Comparison of ENCODE assay signal across 28 mouse cellular contexts in the genomic region with DNA sequence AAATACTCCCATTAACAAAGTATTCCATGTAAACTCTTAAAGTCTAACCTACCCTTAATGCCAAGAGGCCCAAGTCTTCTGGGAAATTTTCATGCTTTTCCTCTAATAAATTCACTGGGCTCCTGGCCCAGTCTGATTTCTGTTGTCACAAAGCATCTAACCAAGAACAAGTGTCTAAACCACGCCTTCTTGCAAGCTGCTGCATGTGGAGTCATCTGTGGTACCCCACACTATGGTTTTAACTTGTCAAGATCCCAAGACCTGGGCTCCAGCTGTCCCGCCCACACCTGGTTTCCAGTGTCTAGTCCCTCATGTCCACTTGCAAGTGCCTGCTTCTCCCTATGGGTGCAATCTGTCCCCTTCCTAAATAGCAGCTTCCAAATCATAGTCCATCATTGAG.
DNase-seq lines count a peak whose midpoint lies in the region; ATAC-seq and TF ChIP-seq lines count a peak whose summit lies in the region.
"Had no signal": no experiment of that assay in that cellular context is flagged by ENCODE, and none has a peak within 500 bp of the region (broad histone marks: within the 10 kb centered on the region; RNA-seq: fewer than 3 reads in every experiment).

No protein-coding gene starts in this region.

- peaks cover 11% of the 10 kb centered on the region for H3K4me1 ChIP-seq in hindbrain, embryonic 13.5 days (replicated peaks)
- H3K4me1 ChIP-seq in hindbrain, postnatal 0 days (ENCODE audit: insufficient read depth, low read length), result peaks cover 9% of the 10 kb centered on the region
- H3K4me1 ChIP-seq: hindbrain, embryonic 12.5 days; liver, embryonic 15.5 days; neural tube, embryonic 12.5 days had no signal

- no peaks in the 10 kb centered on the region for H3K36me3 ChIP-seq in hindbrain, embryonic 13.5 days
- H3K36me3 ChIP-seq in hindbrain, postnatal 0 days (ENCODE audit: insufficient read depth, low read length), result no peaks in the 10 kb centered on the region
- H3K36me3 ChIP-seq: embryonic facial prominence, embryonic 10.5 days; embryonic facial prominence, embryonic 15.5 days; forebrain, embryonic 12.5 days; hindbrain, embryonic 12.5 days; limb, embryonic 12.5 days; liver, embryonic 15.5 days; neural tube, embryonic 12.5 days had no signal

- no peak overlapping the region for H3K9ac ChIP-seq in hindbrain, embryonic 13.5 days
- no peak overlapping the region for H3K9ac ChIP-seq in hindbrain, postnatal 0 days (replicated peaks; ENCODE audit: low read length)
- H3K9ac ChIP-seq: embryonic facial prominence, embryonic 15.5 days; forebrain, embryonic 12.5 days; forebrain, postnatal 0 days; hindbrain, embryonic 12.5 days; limb, embryonic 12.5 days; liver, embryonic 15.5 days; lung, embryonic 14.5 days; neural tube, embryonic 12.5 days had no signal

- H3K4me2 ChIP-seq in hindbrain, embryonic 13.5 days, result no peak overlapping the region
- no peak overlapping the region for H3K4me2 ChIP-seq in hindbrain, postnatal 0 days (ENCODE audit: low read depth, low read length)
- H3K4me2 ChIP-seq: embryonic facial prominence, embryonic 15.5 days; forebrain, embryonic 12.5 days; heart, embryonic 11.5 days; hindbrain, embryonic 12.5 days; limb, embryonic 12.5 days; liver, embryonic 15.5 days; lung, embryonic 14.5 days; midbrain, embryonic 11.5 days; neural tube, embryonic 12.5 days had no signal

- TF ChIP-seq CTCF in hindbrain, postnatal 0 days (IDR thresholded peaks at IDR 0.05; ENCODE audit: low read depth), result no peak

- H3K9me3 ChIP-seq in hindbrain, embryonic 13.5 days, result no peaks in the 10 kb centered on the region
- no peaks in the 10 kb centered on the region for H3K9me3 ChIP-seq in hindbrain, postnatal 0 days (ENCODE audit: low read length)
- H3K9me3 ChIP-seq: embryonic facial prominence, embryonic 10.5 days; embryonic facial prominence, embryonic 15.5 days; forebrain, embryonic 12.5 days; hindbrain, embryonic 12.5 days; limb, embryonic 12.5 days; liver, embryonic 15.5 days; neural tube, embryonic 12.5 days had no signal

- no peak overlapping the region for H3K4me3 ChIP-seq in hindbrain, embryonic 13.5 days
- H3K4me3 ChIP-seq in hindbrain, postnatal 0 days (ENCODE audit: low read length), result no peak overlapping the region
- H3K4me3 ChIP-seq: embryonic facial prominence, embryonic 10.5 days; embryonic facial prominence, embryonic 15.5 days; forebrain, embryonic 12.5 days; hindbrain, embryonic 12.5 days; limb, embryonic 12.5 days; liver, embryonic 15.5 days; neural tube, embryonic 12.5 days had no signal

- H3K27ac ChIP-seq in hindbrain, embryonic 13.5 days, result 0 out of 2 replicates have a peak overlapping the region, but pooled peaks have one; percentile 9
- no peak overlapping the region for H3K27ac ChIP-seq in hindbrain, postnatal 0 days
- H3K27ac ChIP-seq: forebrain, embryonic 12.5 days; hindbrain, embryonic 12.5 days; limb, embryonic 12.5 days; liver, embryonic 15.5 days; neural tube, embryonic 12.5 days had no signal

- 93% methylated on average over 2 of the region's 2 CpGs for WGBS in hindbrain, embryonic 13.5 days
- WGBS in hindbrain, postnatal 0 days, result 88% methylated on average over 2 of the region's 2 CpGs

- ATAC-seq in hindbrain, embryonic 13.5 days (ENCODE audit: low FRiP score), result no peak
- no peak for ATAC-seq in hindbrain, postnatal 0 days
- ATAC-seq: intestine, postnatal 0 days had no signal

- H3K27me3 ChIP-seq in hindbrain, embryonic 13.5 days, result no peaks in the 10 kb centered on the region
- no peaks in the 10 kb centered on the region for H3K27me3 ChIP-seq in hindbrain, postnatal 0 days (ENCODE audit: insufficient read depth, low read length)
- H3K27me3 ChIP-seq: embryonic facial prominence, embryonic 15.5 days; forebrain, embryonic 12.5 days; hindbrain, embryonic 12.5 days; limb, embryonic 12.5 days; liver, embryonic 15.5 days; neural tube, embryonic 12.5 days had no signal

- DNase-seq in hindbrain, postnatal 0 days (ENCODE audit: low spot score), result no peak
- peak; percentile 66 for DNase-seq in brain, adult 2 months (ENCODE audit: low read depth, low spot score)
- peak; percentile 13 to 39 for DNase-seq in frontal cortex, postnatal 36 days (ENCODE audit: low spot score in 2 of 2)
- peak; percentile 30 to 37 for DNase-seq in layer of hippocampus, postnatal 14 days (ENCODE audit: low spot score in 2 of 2)
- no peak for DNase-seq in thymus, postnatal 25 days
- DNase-seq in lung, postnatal 4 days, result no peak
- DNase-seq: adrenal gland, postnatal 25 days; B cell, adult 2 months; cerebellum, adult 8-10 months; cerebellum, postnatal 25 days; gastrocnemius, postnatal 10 days; kidney, adult 9 months; kidney, postnatal 10 days; lung, embryonic 14.5 days; lung, postnatal 14 days; thymus, postnatal 14 days had no signal

Comparison
In these comparisons a context has a peak if more than half of its experiments do, and no peak if none do; other contexts are left out.
1. DNase-seq: peak in brain, adult 2 months (single experiment), frontal cortex, postnatal 36 days (2 of 2) and layer of hippocampus, postnatal 14 days (2 of 2); none in hindbrain, postnatal 0 days (single experiment), thymus, postnatal 25 days (single experiment) and lung, postnatal 4 days (0 of 2).